Mouse (Mus musculus) lung, postnatal 0 days (tissue): Measurements from ENCODE around the gene Sertad2. TPM values are rescaled to one million over a fixed set of nuclear protein-coding genes. Genes with fewer than 3 reads are reported as not detected.

Experiments used
- ATAC-seq: fragments of 200-750 bp; cut with Nextera tagmentation; 2 replicates; pipeline ENCODE4 v1.8.0; 2017; ENCODE audit warnings: moderate library complexity
- DNase-seq: peaks from one replicate; pipeline ENCODE4 v3.0.0-alpha.2; 2016; ENCODE audit warnings: low spot score
- H3K27ac ChIP-seq: fragments of 300-500 bp; sonication (generic); 2 replicates; pipeline ENCODE4 v1.5.1; 2014; ENCODE audit warnings: antibody characterized with exemption, mild to moderate bottlenecking, low read length, mixed read lengths
- H3K27me3 ChIP-seq: fragments of 300-500 bp; sonication (generic); replicated peaks from 2 replicates; pipeline ENCODE4 v1.6.1; 2014; ENCODE audit warnings: low read length, mixed read lengths; ENCODE audit not compliant: insufficient read depth
- H3K36me3 ChIP-seq: fragments of 300-500 bp; sonication (generic); 2 replicates; pipeline ENCODE4 v1.6.1; 2014; ENCODE audit warnings: low read length, mixed read lengths; ENCODE audit not compliant: insufficient read depth
- H3K4me1 ChIP-seq: fragments of 300-500 bp; sonication (generic); 2 replicates; pipeline ENCODE4 v1.6.1; 2014; ENCODE audit warnings: antibody characterized with exemption, low read depth, low read length, mixed read lengths; ENCODE audit not compliant: insufficient read depth
- H3K4me2 ChIP-seq: fragments of 300-500 bp; sonication (generic); replicated peaks from 2 replicates; pipeline ENCODE4 v1.6.1; 2014; ENCODE audit warnings: low read depth, mild to moderate bottlenecking, low read length, moderate library complexity, mixed read lengths
- H3K4me3 ChIP-seq: fragments of 300-500 bp; sonication (generic); 2 replicates; pipeline ENCODE4 v1.5.1; 2014; ENCODE audit warnings: low read depth, low read length
- H3K9ac ChIP-seq: fragments of 300-500 bp; sonication (generic); replicated peaks from 2 replicates; pipeline ENCODE4 v1.6.1; 2014; ENCODE audit warnings: low read depth, mild to moderate bottlenecking
- H3K9me3 ChIP-seq: fragments of 300-500 bp; sonication (generic); 2 replicates; pipeline ENCODE4 v1.6.1; 2016; ENCODE audit warnings: low read length, mixed read lengths
- CTCF ChIP-seq: IDR thresholded peaks from 2 replicates; pipeline ENCODE4 v1.5.1; 2016; ENCODE audit warnings: antibody characterized with exemption, mild to moderate bottlenecking
- EP300 ChIP-seq: IDR thresholded peaks from 2 replicates; pipeline ENCODE4 v1.6.1; 2016; ENCODE audit warnings: antibody characterized with exemption, mild to moderate bottlenecking, control low read depth
- WGBS: fragments of 180-500 bp; shearing (Covaris S2); extraction: QIAGEN DNeasy Blood & Tissue Kit; methylation state at CpG from one replicate; pipeline ENCODE4 v1.1.7; 2014; 5-methylcytosine and 5-hydroxymethylcytosine counted together
- polyA plus RNA-seq: library from polyadenylated mRNA; unstranded; fragments of >200 nt; fragmentation: Nextera tagmentation; extraction: Ambion mirVana; gene quantifications from 2 replicates; pipeline ENCODE4 v1.2.1, GENCODE M21; 2015

Sertad2 gene
- polyA plus RNA-seq, 1 experiment from 2014 or later = 43.6 TPM

DNA sequence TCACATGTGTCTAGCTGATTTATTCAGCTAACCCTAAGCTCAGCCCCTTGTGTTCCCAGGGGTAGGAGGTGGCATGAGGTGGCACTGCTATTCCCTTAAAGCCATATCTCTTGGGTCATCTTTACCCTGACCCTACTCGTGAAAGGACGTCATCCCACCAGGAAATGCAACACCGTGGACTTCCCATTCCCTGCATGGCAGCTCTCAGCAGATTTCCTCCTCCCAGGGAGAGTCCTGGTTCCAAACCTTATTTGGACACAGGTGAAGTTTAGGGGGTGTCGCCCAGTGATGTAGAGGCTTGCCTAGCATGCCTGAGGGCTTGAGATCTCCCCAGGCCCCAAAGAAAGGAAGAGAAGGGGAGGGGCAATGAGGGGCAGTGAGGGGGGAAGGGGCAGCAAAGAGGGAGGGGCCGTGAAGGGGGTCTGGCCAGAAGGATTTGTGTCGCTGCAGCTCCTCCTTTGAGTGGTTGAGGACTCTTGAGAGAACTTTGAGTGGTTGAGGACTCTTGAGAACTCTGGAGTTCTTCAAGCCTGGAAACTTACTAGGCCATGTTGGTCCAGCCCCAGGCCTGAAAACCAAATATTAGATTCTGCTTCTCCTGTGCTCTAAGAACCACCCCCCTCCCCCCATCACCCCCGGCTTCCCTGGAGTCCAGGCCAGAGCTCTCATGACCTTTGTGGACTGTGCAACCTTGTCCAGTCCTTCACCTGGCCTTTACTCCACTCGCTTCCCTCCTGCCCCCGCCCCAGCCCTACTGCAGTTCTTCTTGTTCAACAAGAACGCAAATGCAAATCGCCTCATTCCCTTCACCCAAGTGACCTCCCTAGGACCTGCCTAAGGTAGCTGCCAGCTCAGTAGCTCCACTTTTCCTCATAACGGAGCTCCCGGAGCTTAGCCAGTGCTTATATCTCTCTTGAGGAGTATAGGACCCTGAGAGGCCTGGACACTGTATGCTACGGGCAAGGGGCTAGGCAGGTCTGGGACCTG, 117.4 kb downstream of the Sertad2 start:
- peaks cover 12% of the 10 kb centered on the region; the same call in 1 of the 2 replicates for H3K4me1 ChIP-seq
- no peaks in the 10 kb centered on the region for H3K36me3 ChIP-seq
- H3K27me3 ChIP-seq = no peaks in the 10 kb centered on the region
- no peak overlapping the region for H3K4me2 ChIP-seq
- no peak overlapping the region for H3K9ac ChIP-seq
- ATAC-seq (peak; percentile 86), DNase-seq (peak; percentile 81)
- peak overlapping the region; percentile 75 for H3K27ac ChIP-seq
- WGBS = 41% methylated on average over 13 of the region's 14 CpGs
- no peak overlapping the region for H3K4me3 ChIP-seq
- TF ChIP-seq CTCF = no peak
- no peak for TF ChIP-seq EP300
- no peaks in the 10 kb centered on the region for H3K9me3 ChIP-seq

DNA sequence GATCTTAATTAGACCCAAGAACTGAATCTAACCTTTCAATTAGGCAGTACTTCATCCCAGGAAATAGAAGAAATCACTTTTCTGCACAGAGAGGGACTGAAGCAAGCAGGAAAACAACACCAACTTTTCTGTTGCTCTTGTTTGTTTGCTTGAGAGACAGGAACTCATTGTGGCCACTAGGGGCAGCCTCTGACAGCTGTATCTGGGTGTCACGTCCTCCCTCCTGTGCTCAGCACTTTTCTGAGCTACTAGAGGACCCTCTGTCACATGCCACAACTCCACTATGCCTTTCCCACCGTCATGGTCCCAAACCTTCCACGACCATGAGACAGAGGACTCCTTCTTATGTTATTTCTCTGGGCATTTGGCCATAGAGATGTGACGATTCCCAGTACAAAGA, 118.6 kb downstream of the Sertad2 start:
- TF ChIP-seq EP300 (no peak), CTCF (peak; percentile 89)
- H3K27ac ChIP-seq = no peak overlapping the region
- DNase-seq (peak; percentile 76), ATAC-seq (no peak)
- WGBS = 38% methylated on average over 4 of the region's 4 CpGs
- H3K9me3 ChIP-seq = no peaks in the 10 kb centered on the region
- H3K36me3 ChIP-seq = no peaks in the 10 kb centered on the region
- H3K27me3 ChIP-seq = no peaks in the 10 kb centered on the region
- no peak overlapping the region for H3K4me3 ChIP-seq
- H3K4me1 ChIP-seq = peaks cover 3% of the 10 kb centered on the region; the same call in 1 of the 2 replicates
- no peak overlapping the region for H3K9ac ChIP-seq
- H3K4me2 ChIP-seq = no peak overlapping the region

GRCm38 (mm10) chr11:20662811-20663210, 119.8 kb downstream of the Sertad2 start:
- WGBS = 54% methylated on average over 7 of the region's 7 CpGs
- Histone ChIP-seq H3K4me2 (no peak overlapping the region), H3K36me3 (no peaks in the 10 kb centered on the region), H3K9me3 (no peaks in the 10 kb centered on the region), H3K9ac (no peak overlapping the region), H3K4me3 (no peak overlapping the region), H3K27me3 (no peaks in the 10 kb centered on the region), H3K4me1 (peaks cover 3% of the 10 kb centered on the region; the same call in 1 of the 2 replicates), H3K27ac (no peak overlapping the region)
- ATAC-seq (no peak), DNase-seq (no peak)
- no peak for TF ChIP-seq CTCF
- no peak for TF ChIP-seq EP300

- Histone ChIP-seq H3K27ac (no peak overlapping the region), H3K27me3 (no peaks in the 10 kb centered on the region), H3K4me2 (no peak overlapping the region), H3K9me3 (no peaks in the 10 kb centered on the region), H3K36me3 (no peaks in the 10 kb centered on the region), H3K4me3 (no peak overlapping the region), H3K9ac (no peak overlapping the region), H3K4me1 (peaks cover 3% of the 10 kb centered on the region; the same call in 1 of the 2 replicates)
- DNase-seq (no peak), ATAC-seq (no peak)
- WGBS = 72% methylated on average over 5 of the region's 5 CpGs
- TF ChIP-seq CTCF (no peak), EP300 (no peak)
These were observed 120.6 kb downstream of the Sertad2 start for GRCm38 (mm10) chr11:20663580-20664198.

DNA sequence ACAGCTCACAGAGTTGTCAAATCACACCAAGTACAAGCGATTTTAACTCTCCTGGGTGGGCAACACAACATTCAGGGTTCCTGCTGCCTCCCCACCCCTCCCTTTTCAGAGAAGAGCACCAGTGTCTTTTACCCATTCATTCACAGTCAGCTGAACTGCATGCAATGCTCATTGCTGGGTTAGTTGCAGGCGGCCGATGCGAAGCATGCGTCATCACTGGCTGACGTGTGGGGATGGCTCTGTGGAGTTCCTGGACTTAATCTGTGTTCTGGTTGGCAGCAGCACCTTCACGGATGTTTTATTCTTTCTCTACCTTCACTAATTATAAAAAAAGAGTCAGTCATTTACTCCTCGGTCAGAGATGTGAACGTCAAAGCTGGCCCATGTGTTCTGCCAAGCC, 121.8 kb downstream of the Sertad2 start:
- Histone ChIP-seq H3K27me3 (no peaks in the 10 kb centered on the region), H3K4me1 (peaks cover 3% of the 10 kb centered on the region; the same call in 1 of the 2 replicates), H3K4me3 (no peak overlapping the region), H3K4me2 (no peak overlapping the region), H3K36me3 (no peaks in the 10 kb centered on the region), H3K27ac (no peak overlapping the region), H3K9me3 (no peaks in the 10 kb centered on the region), H3K9ac (no peak overlapping the region)
- WGBS = 82% methylated on average over 9 of the region's 9 CpGs
- ATAC-seq (no peak), DNase-seq (no peak)
- TF ChIP-seq CTCF = no peak
- TF ChIP-seq EP300 = no peak

- Histone ChIP-seq H3K27me3 (no peaks in the 10 kb centered on the region), H3K36me3 (no peaks in the 10 kb centered on the region), H3K4me3 (no peak overlapping the region), H3K9ac (no peak overlapping the region), H3K9me3 (no peaks in the 10 kb centered on the region), H3K4me1 (no peaks in the 10 kb centered on the region; the same call in 1 of the 2 replicates), H3K27ac (no peak overlapping the region), H3K4me2 (no peak overlapping the region)
- ATAC-seq (peak; percentile 48; the same call in 1 of the 2 replicates), DNase-seq (no peak)
- TF ChIP-seq CTCF = peak; percentile 68
- no peak for TF ChIP-seq EP300
- WGBS = 49% methylated on average over 6 of the region's 6 CpGs
These were observed 128.8 kb downstream of the Sertad2 start for GRCm38 (mm10) chr11:20671789-20672392.
